Mouse (Mus musculus): ENCODE measurements at regions not wholly inside any gene's neighbourhood (a gene's known extent, or its start where the extent isn't known, plus 50 kb on each side); places are given as distances from the start of the nearest gene placed in this dataset.

DNA sequence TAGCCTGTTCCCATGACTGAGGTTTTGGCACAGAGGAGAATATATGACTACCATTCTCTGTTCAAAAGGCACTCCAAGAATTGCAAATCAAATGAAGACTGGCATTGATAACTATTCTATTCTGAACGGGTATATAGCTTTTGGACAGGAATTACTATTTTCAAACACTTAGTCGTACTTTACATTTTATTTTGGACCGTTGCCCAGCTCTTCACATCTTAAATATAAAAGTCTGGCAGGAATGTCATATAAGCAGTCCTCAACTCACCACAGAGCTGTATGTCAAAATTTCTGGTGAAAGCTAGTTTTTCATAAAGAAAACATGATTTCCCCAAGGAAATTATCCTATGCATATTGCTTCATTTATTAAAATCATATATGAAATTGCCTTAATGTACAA lies 323.7 kb upstream of the Cadm2 start:
- no peak for TF ChIP-seq POLR2A (IDR thresholded peaks at IDR 0.05; ENCODE audit: extremely low read depth, insufficient read depth, low read length)
- TF ChIP-seq CTCF (IDR thresholded peaks at IDR 0.05; ENCODE audit: extremely low read depth, insufficient read depth, low read length) = no peak

Measured in cortical plate, adult 2 months (tissue).